Mouse (Mus musculus) stomach, postnatal 0 days (tissue): Measurements from ENCODE around the gene Rbak. TPM values are rescaled to one million over a fixed set of nuclear protein-coding genes. Genes with fewer than 3 reads are reported as not detected.

Source experiments
- ATAC-seq: fragments of 200-750 bp; cut with Nextera tagmentation; 2 replicates; pipeline ENCODE4 v1.8.0; 2017; ENCODE audit not compliant: low FRiP score, low TSS enrichment
- DNase-seq: peaks from one replicate; pipeline ENCODE4 v3.0.0-alpha.2; 2016; ENCODE audit warnings: low spot score
- H3K27ac ChIP-seq: fragments of 300-500 bp; sonication (generic); replicated peaks from 2 replicates; pipeline ENCODE4 v1.5.1; 2014; ENCODE audit warnings: mild to moderate bottlenecking, control low read depth
- H3K27me3 ChIP-seq: fragments of 300-500 bp; sonication (generic); 2 replicates; pipeline ENCODE4 v1.6.1; 2014; ENCODE audit warnings: low read length; ENCODE audit not compliant: control insufficient read depth, insufficient read depth
- H3K36me3 ChIP-seq: fragments of 300-500 bp; sonication (generic); 2 replicates; pipeline ENCODE4 v1.6.1; 2014; ENCODE audit warnings: low read length, mixed read lengths; ENCODE audit not compliant: control insufficient read depth, insufficient read depth
- H3K4me1 ChIP-seq: fragments of 300-500 bp; sonication (generic); replicated peaks from 2 replicates; pipeline ENCODE4 v1.6.1; 2014; ENCODE audit warnings: antibody characterized with exemption; ENCODE audit not compliant: control insufficient read depth, insufficient read depth
- H3K4me2 ChIP-seq: fragments of 300-500 bp; sonication (generic); replicated peaks from 2 replicates; pipeline ENCODE4 v1.6.1; 2014; ENCODE audit warnings: low read depth, mild to moderate bottlenecking, control low read depth, moderate library complexity
- H3K4me3 ChIP-seq: fragments of 300-500 bp; sonication (generic); 2 replicates; pipeline ENCODE4 v1.5.1; 2014; ENCODE audit warnings: low read depth, low read length, control low read depth
- H3K9ac ChIP-seq: fragments of 300-500 bp; sonication (generic); 2 replicates; pipeline ENCODE4 v1.6.1; 2014; ENCODE audit warnings: mild to moderate bottlenecking, low read length, control low read depth, mixed read lengths
- H3K9me3 ChIP-seq: fragments of 300-500 bp; sonication (generic); 2 replicates; pipeline ENCODE4 v1.6.1; 2016; ENCODE audit warnings: low read length; ENCODE audit not compliant: control insufficient read depth
- CTCF ChIP-seq: IDR thresholded peaks from 2 replicates; pipeline ENCODE4 v1.5.1; 2016; ENCODE audit warnings: antibody characterized with exemption, low read depth, mild to moderate bottlenecking, moderate library complexity
- EP300 ChIP-seq: optimal IDR thresholded peaks from 2 replicates; pipeline ENCODE3; 2016; ENCODE audit warnings: antibody characterized with exemption
- WGBS: fragments of 180-500 bp; shearing (Covaris S2); extraction: QIAGEN DNeasy Blood & Tissue Kit; methylation state at CpG from one replicate; pipeline ENCODE4 v1.1.7; 2014; 5-methylcytosine and 5-hydroxymethylcytosine counted together
- polyA plus RNA-seq: library from polyadenylated mRNA; unstranded; fragments of >200 nt; fragmentation: Nextera tagmentation; extraction: Ambion mirVana; gene quantifications from 2 replicates; pipeline ENCODE4 v1.2.1, GENCODE M21; 2015

Gene Rbak
- polyA plus RNA-seq, 1 experiment from 2014 or later = 5.2 TPM

DNA sequence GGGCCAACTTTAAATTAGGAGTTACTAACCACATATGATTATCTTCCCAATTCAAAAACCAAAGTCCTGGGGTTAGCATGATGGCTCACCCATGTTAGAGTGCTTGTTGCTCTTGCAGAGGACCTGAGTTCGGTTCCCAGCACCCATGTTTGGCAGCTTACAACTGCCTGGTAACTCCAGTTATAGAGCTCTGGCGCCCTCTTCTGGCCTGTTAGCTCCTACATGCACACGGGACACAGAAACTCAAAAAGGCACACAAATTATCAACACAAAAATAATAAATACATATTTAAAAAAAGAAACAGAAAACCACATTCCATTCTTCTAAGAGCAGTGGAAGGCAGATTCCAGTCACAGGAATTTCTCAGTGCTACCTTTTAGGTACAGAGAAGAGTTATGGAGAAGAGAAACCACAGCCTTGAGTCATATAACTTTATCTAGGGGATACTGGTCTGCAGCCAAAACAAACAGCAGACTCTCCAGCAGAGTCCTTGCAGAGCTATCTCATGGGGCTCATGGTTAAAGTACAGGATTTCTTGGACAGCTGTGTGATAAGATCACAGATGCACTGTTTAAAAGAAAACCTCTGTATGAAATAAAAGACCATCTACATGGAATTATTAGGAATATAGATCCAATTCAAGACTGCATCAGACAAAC is 2.9 kb downstream of the Rbak start:
- 0 out of 2 replicates have a peak, but pooled peaks cover 7% of the 10 kb centered on the region for H3K9me3 ChIP-seq
- ATAC-seq = no peak
- no peak overlapping the region for H3K4me3 ChIP-seq
- no peak overlapping the region for H3K4me2 ChIP-seq
- TF ChIP-seq EP300 (no peak), CTCF (peak; percentile 43; the same call in 1 of the 2 replicates)
- 92% methylated on average over 3 of the region's 3 CpGs for WGBS
- H3K27me3 ChIP-seq = no peaks in the 10 kb centered on the region
- no peak overlapping the region for H3K27ac ChIP-seq
- peaks cover 26% of the 10 kb centered on the region for H3K36me3 ChIP-seq
- H3K9ac ChIP-seq = no peak overlapping the region
- no peak for DNase-seq
- no peaks in the 10 kb centered on the region for H3K4me1 ChIP-seq

DNA sequence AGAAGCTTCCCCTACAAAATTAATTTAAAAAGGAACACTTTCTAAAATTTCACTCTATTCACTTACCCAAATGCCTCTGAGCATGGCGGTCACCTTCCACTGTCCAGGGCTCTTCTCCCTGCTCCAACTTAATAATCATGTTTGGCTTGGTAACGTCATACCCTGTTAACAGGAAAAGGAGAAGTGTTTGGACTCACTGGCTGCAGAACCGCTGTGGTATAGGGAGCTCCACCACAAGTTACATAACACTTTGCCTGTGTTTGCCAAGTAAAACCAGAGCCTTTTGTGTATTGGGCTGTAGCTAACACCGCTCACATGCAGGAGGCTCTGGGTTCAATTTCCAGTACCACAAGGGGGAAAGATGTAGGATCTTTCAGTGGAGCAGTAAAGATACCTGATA is 4.6 kb downstream of the Rbak start:
- H3K27ac ChIP-seq = no peak overlapping the region
- TF ChIP-seq EP300 (no peak), CTCF (no peak)
- H3K9ac ChIP-seq = no peak overlapping the region
- DNase-seq = no peak
- 95% methylated on average over 4 of the region's 4 CpGs for whole genome bisulfite sequencing
- H3K4me3 ChIP-seq = no peak overlapping the region
- no peaks in the 10 kb centered on the region for H3K27me3 ChIP-seq
- ATAC-seq = no peak
- H3K36me3 ChIP-seq = peaks cover 37% of the 10 kb centered on the region
- H3K4me1 ChIP-seq = no peaks in the 10 kb centered on the region
- H3K9me3 ChIP-seq = 0 out of 2 replicates have a peak, but pooled peaks cover 7% of the 10 kb centered on the region
- no peak overlapping the region for H3K4me2 ChIP-seq

DNA sequence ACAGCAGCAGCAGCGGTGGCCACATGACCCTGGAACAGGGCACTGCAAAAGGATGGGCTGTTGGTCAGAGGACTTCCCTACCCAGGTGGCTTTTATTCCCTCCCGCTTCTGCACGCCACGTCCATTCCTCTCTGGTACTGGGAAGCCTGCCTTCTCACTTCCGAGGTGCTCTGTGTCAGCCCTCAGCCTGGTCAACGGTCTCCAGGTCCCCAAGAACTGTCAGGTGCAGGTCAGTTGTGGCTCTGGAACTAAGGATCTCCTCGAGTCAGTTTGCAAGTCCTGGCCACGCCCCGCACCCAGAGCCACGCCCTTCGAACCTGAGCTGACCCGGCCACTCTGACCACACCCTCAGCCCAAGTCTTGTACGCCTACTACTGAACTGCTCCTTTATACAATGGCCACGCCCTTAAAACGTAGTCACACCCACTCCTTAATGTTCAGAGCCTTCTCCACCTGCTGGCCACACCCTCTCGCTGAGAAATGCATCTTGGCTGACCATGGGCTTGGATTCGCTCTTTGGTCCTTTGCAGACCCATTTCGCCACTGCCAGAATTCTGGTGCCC is 15.0 kb downstream of the Rbak start:
- ATAC-seq = peak; percentile 96
- no peaks in the 10 kb centered on the region for H3K27me3 ChIP-seq
- no peaks in the 10 kb centered on the region; the same call in 1 of the 2 replicates for H3K4me1 ChIP-seq
- H3K27ac ChIP-seq = no peak overlapping the region
- DNase-seq = peak; percentile 89
- peak; percentile 47 for TF ChIP-seq CTCF
- no peak for TF ChIP-seq EP300
- H3K4me3 ChIP-seq = no peak overlapping the region
- H3K4me2 ChIP-seq = peak overlapping the region; percentile 27; the same call in 1 of the 2 replicates
- H3K9me3 ChIP-seq = no peaks in the 10 kb centered on the region
- no peaks in the 10 kb centered on the region for H3K36me3 ChIP-seq
- WGBS = 7% methylated on average over 18 of the region's 18 CpGs
- H3K9ac ChIP-seq = no peak overlapping the region

DNA sequence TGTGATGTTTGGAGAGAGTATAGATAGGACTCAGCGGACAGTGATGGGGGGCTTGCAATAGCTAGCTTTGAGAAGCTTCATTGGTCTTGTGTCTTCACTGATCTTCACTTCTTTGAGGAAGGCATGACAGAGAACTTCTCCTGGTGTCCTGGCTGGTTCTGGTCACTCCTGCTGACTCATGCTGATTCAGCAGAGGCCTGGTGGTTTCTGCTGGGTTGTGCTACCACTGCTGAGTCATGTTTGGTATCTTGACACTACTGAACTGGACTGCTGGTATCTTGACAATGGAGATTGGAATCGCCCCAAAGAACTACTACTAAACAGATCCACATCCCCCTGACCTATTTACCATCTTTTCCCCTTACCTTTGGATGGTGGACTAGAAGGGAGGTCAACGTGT is 25.0 kb downstream of the Rbak start:
- no peak for DNase-seq
- no peak overlapping the region for H3K9ac ChIP-seq
- no peak for TF ChIP-seq CTCF
- TF ChIP-seq EP300 = no peak
- H3K36me3 ChIP-seq = no peaks in the 10 kb centered on the region
- H3K27me3 ChIP-seq = no peaks in the 10 kb centered on the region; the same call in 1 of the 2 replicates
- H3K4me1 ChIP-seq = no peaks in the 10 kb centered on the region
- no peaks in the 10 kb centered on the region for H3K9me3 ChIP-seq
- no peak overlapping the region for H3K4me3 ChIP-seq
- no peak overlapping the region for H3K27ac ChIP-seq
- no peak overlapping the region for H3K4me2 ChIP-seq
- ATAC-seq = no peak
- 89% methylated on average over 3 of the region's 3 CpGs for WGBS

DNA sequence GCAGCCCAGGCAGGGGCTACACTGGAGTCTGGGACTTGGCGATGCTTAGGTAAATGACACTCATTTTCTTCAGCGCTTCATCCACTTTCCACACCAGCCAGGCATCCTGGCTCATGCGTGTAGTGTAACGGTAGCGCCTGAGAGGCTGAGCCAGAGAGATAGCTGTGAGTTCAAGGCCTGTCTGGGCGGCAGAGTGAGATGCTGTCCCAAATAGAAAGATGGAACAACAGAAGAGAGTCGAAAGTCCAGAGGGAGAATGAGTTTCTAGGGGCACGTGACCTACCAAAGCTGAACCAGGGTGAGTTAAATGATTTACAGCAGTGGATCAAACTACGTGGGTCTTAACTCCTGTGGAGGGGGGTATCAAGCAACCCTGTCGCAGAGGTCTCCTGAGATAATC is 26.8 kb downstream of the Rbak start:
- WGBS = 90% methylated on average over 10 of the region's 10 CpGs
- no peak for TF ChIP-seq EP300
- TF ChIP-seq CTCF = no peak

DNA sequence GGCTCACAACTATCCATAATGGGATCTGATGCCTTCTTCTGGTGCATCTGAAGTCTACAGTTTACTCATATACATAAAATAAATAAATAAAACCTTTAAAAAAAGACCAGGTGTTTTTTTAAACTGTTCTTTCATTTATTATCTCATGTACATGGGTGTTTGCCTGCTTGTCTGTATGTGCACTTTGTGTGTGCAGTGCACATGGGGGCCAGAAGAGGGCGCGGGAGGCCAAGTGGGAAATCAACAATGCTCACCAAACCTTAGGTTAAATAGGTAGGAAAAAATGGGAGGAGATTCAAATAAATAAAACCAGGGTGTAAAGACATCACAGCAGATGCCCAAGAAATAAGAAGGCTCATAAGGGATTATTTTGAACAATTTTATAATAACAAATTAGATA is 30.5 kb downstream of the Rbak start:
- ATAC-seq (no peak), DNase-seq (no peak)
- Histone ChIP-seq H3K27me3 (no peaks in the 10 kb centered on the region), H3K9me3 (no peaks in the 10 kb centered on the region), H3K9ac (no peak overlapping the region), H3K4me2 (no peak overlapping the region), H3K36me3 (no peaks in the 10 kb centered on the region), H3K27ac (no peak overlapping the region), H3K4me1 (no peaks in the 10 kb centered on the region), H3K4me3 (no peak overlapping the region)
- WGBS = 74% methylated on average over 2 of the region's 2 CpGs
- no peak for TF ChIP-seq CTCF
- no peak for TF ChIP-seq EP300

More for the DNA sequence above, 26.8 kb downstream of the Rbak start:
- Histone ChIP-seq H3K27me3 (no peaks in the 10 kb centered on the region; the same call in 1 of the 2 replicates), H3K9ac (no peak overlapping the region), H3K36me3 (no peaks in the 10 kb centered on the region), H3K4me3 (no peak overlapping the region), H3K9me3 (no peaks in the 10 kb centered on the region), H3K4me2 (no peak overlapping the region), H3K4me1 (no peaks in the 10 kb centered on the region), H3K27ac (no peak overlapping the region)
- no peak for ATAC-seq
- no peak for DNase-seq
